Mouse (Mus musculus): Measurements from ENCODE around the gene Ctsh.

The Ctsh gene

GRCm38 (mm10) chr9:90109386-90109785 lies 55.4 kb downstream of the Ctsh start:
- no peak for DNase-seq (ENCODE audit: low read depth, low spot score)

- no peak for DNase-seq (ENCODE audit: low read depth, low spot score)
Measured at GRCm38 (mm10) chr9:90113151-90113550, 59.2 kb downstream of the Ctsh start.

- DNase-seq (ENCODE audit: low read depth, low spot score) = peak; percentile 93
Measured at GRCm38 (mm10) chr9:90113651-90114566, 60.0 kb downstream of the Ctsh start.

- DNase-seq (ENCODE audit: low read depth, low spot score) = peak; percentile 95
Measured at GRCm38 (mm10) chr9:90114567-90115307, 60.8 kb downstream of the Ctsh start, which contains the start of gene Morf4l1. Morf4l1 (minus strand) TSS chr9:90114774.

GRCm38 (mm10) chr9:90115308-90115700 lies 61.4 kb downstream of the Ctsh start:
- no peak for DNase-seq (ENCODE audit: low read depth, low spot score)

- no peak for DNase-seq (ENCODE audit: low read depth, low spot score)
Measured at GRCm38 (mm10) chr9:90117234-90117633, 63.3 kb downstream of the Ctsh start.

- DNase-seq (ENCODE audit: low read depth, low spot score) = no peak
Measured at GRCm38 (mm10) chr9:90122246-90122740, 68.3 kb downstream of the Ctsh start.

- no peak for DNase-seq (ENCODE audit: low read depth, low spot score)
Measured at GRCm38 (mm10) chr9:90124156-90124872, 70.4 kb downstream of the Ctsh start.

- no peak for DNase-seq (ENCODE audit: low read depth, low spot score)
Measured at GRCm38 (mm10) chr9:90124873-90125245, 70.9 kb downstream of the Ctsh start.

Measured in forelimb bud, embryonic 11.5 days (tissue).